Mouse (Mus musculus) CD4-positive naive resting alpha-beta T cell, adult 57 days (primary cell): ENCODE data around the gene Smc5. TPM values are rescaled to one million over a fixed set of nuclear protein-coding genes. Genes with fewer than 3 reads are reported as not detected.

Experiments
- total RNA-seq: library from RNA; stranded (reverse); gene quantifications from one replicate; pipeline ENCODE4 v1.2.4, GENCODE M21; 2023

Smc5 gene
- total RNA-seq: 72.3 TPM

DNA sequence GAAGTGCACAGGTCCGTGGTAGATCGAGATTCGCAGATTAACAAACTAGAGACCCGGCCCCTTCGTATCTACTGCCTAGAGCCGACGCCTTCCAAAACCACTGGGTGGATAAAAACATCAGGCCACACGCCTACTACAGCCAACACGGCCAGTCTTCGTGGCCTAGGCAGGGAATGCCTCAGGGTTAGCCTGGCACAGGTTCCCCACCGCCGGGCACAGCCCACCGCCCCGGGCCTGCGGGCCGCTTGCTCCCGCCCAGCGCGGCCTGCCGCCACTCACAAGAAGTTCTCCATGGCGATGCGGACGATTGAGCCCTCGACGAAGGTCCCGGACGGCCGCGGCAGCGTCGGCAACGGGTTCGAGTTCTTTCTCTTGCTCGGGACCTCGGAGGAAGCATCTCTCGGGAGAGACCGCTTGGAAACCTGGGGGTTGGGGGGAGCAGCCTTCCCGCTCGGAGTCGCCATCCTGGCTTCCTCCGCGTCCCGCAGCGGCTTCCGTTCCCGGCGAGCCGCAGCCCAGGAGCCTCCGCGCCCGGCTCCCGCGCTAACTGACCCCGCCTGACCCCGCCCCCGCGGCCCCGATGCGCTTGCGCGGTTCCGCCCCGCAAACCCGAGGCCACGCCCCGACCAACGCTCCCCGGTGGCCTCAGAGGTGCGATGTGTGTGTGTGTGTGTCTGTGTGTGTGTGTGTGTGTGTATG lies at the start of gene Smc5:
Gene Smc5, minus strand, starts transcription at position 543 of the 699 bp plus-strand sequence.

Other genes starting within 250 kb of the Smc5 start
- gene Klf9, start 132.7 kb downstream of the Smc5 start, total RNA-seq: 23.2 TPM
- not detected for gene Mamdc2, start 174.5 kb upstream of the Smc5 start, total RNA-seq